Mouse (Mus musculus) heart, adult 2 months (tissue): Measurements from ENCODE around the gene Srms.

Experiments
- EP300 ChIP-seq: fragments of 200-500 bp; IDR thresholded peaks from 2 replicates; pipeline ENCODE4 v1.6.1; 2011; ENCODE audit warnings: low read depth, low read length, control low read depth; ENCODE audit not compliant: insufficient read depth
- POLR2A ChIP-seq: fragments of 200-500 bp; IDR thresholded peaks from 2 replicates; pipeline ENCODE4 v1.6.1; 2011; ENCODE audit warnings: mild to moderate bottlenecking, low read depth, low read length, control low read depth; ENCODE audit not compliant: insufficient read depth

DNA sequence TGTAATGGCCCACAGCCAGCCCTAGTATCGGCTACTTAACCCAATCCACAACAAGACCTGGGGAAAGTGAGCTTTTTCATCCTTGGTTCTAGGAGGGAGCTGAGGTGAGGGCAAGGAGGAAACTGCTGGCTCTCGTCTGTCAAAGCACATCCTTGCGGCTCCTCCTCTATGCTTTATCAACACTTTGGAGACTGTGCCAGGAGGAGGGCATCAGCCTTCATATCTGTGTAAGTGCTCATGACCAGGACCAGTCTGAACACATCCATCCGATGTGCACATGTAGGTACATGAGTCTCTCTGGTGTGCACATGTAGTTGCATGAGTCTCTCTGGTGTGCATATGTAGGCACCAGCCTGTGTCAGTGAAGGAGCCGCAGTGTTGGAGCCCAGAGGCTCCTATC, 7.3 kb downstream of the Srms start:
- TF ChIP-seq POLR2A (no peak), EP300 (no peak)
